Mouse (Mus musculus): ENCODE results near the gene Baz1a. TPM values are rescaled to one million over a fixed set of nuclear protein-coding genes. Genes with fewer than 3 reads are reported as not detected.

The Baz1a gene
- polyA plus RNA-seq (2012; rRNA removed) = 11.4 and 13.1 TPM in 2 replicates

DNA sequence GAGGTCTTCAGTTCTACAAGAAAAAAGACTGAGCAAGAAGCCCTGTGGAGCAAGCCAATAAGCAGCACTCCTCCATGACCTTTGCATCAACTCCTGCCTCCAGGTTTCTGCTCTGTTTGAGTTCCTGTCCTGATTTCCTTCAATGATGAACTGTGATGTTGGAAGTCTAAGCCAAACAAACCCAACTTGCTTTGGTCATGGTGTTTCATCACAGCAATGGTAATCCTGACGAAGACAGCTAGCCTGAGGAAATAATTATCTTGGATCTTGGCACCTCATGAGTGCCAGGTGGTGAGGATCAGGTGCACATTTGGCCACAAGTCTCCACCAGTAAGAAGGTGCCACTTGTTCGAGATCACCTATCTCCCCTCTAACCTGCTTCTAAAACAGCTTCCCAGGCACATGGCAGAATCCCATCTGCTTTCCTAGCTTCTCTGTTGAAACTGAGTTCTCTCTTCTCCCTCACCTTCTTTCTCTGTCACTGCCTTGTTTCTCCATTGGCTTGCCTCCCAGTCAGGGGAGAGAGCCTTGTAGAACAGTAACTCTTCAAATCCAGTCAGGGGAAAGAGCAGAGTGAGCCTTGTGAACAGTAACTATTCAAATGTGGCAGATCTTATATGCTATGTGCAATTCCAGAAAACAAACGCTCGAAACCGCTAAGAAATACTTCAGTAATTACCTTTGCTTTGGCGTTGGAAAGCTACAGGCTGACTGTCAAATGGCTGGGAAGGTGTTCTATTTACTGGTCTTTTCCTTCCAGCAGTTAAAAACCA, at the start of gene Baz1a:
Gene Baz1a, minus strand, starts transcription at position 723 of the 773 bp plus-strand sequence.

DNA sequence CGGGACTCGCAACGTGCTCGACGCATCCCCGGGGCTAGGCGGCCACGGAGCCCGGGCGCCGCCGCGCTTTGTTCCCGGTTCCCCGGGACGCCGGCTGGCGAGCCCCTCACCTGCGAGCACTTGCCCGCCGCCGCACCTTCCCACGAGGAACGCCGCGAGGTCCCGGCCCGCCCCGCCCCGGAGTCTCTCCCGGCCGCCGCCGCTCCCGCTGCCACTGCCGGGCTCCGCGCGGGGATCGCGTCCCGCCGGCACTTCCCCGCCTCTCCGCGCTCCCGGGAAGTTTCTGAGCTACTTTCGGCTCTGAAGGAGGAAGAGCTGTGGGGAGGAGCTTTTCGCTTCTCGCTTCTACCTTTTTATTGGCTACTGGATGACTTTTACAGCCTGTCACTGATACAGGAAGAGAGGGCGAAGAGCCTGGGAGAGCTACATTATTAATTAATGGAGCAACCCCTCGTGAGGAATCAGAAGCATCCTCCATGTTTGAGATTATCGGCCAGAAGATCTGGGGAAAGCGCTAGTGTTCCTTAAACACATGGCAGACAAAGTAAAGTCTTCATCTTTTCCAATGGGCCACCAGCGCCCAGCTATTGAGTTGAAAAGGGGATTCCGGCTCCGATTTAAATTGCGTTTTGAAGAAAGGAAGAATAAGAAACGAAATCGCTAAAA, 28.0 kb downstream of the Baz1a start, which contains the start of gene Gm20403:
Gene Gm20403, minus strand, starts transcription at position 478 of the 666 bp plus-strand sequence.

DNA sequence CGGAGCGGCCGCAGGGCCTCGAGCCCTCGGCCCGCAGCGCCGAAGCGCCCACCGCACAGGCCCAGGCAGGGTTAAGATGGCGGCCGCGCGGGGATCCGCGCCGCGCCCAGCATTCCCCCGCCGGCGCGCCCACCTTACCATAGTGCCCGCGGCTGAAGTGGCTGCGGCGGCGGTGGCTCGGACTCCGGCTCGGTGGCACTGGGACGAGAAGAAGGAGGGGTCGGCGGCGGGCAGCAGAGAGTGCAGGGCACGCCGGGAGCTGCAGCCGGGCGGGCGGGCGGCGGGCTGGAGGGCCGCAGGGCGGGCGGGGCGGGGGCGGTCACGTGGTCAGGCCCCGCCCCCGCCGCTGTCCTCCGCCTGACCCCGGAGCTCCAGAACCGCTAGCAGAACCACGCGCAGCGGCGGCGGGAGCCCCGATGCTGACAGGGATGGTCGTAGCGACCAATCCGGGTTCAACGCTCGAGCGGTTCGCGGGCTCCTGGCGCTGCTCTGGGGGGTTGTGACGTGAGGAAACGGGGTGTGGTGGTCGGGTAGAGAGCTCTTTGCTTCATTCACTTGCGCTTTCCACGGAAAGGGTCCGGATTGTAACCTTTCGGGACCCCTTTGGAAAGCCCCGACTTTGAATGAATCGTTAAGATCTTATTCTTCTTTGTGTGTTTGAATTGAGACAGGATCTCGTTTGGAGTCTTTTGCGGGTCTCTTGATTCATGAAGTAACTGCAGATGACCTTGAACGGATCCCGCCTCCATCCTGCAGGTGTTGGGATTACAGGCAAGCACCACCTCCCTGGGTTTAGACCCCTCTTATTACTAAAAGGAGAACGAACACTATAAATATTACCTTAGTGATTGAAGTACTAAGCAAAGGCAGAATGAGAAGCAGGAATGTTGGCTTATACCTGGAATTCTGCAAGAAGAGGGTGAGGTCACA, 151.3 kb downstream of the Baz1a start, which contains the start of gene Cfl2:
Gene Cfl2, minus strand, starts transcription at position 272 of the 930 bp plus-strand sequence.

Other genes starting within 250 kb of the Baz1a start
- 24.3 and 28.0 TPM in 2 replicates for gene Snx6, start 218.6 kb downstream of the Baz1a start, polyA plus RNA-seq (2012; rRNA removed)
- gene Cfl2, start 151.5 kb downstream of the Baz1a start, polyA plus RNA-seq (2012; rRNA removed) = 14.7 and 15.5 TPM in 2 replicates
- not detected in 2 replicates for gene Gm20403, start 27.8 kb downstream of the Baz1a start, polyA plus RNA-seq (2012; rRNA removed)
- 10.7 and 12.2 TPM in 2 replicates for gene 2700097O09Rik, start 65.8 kb upstream of the Baz1a start, polyA plus RNA-seq (2012; rRNA removed)
- 19.7 and 23.8 TPM in 2 replicates for gene Srp54a, start 65.9 kb upstream of the Baz1a start, polyA plus RNA-seq (2012; rRNA removed)
- gene Fam177a, start 110.1 kb upstream of the Baz1a start, polyA plus RNA-seq (2012; rRNA removed) = 3.4 and 3.6 TPM in 2 replicates
- gene Srp54b, start 140.8 kb upstream of the Baz1a start, polyA plus RNA-seq (2012; rRNA removed) = 14.3 and 14.9 TPM in 2 replicates
- gene 1700047I17Rik2, start 185.2 kb upstream of the Baz1a start, polyA plus RNA-seq (2012; rRNA removed) = not detected in 2 replicates
- 20.0 and 21.9 TPM in 2 replicates for gene Srp54c, start 215.8 kb upstream of the Baz1a start, polyA plus RNA-seq (2012; rRNA removed)